Mouse (Mus musculus) liver, adult (tissue): ENCODE measurements around the gene Spata21.

ENCODE experiments used
- GATA4 ChIP-seq: IDR thresholded peaks from 2 replicates; pipeline ENCODE4 v1.6.1; 2014; ENCODE audit warnings: mild to moderate bottlenecking, low read length; ENCODE audit not compliant: insufficient replicate concordance

Spata21 gene

DNA sequence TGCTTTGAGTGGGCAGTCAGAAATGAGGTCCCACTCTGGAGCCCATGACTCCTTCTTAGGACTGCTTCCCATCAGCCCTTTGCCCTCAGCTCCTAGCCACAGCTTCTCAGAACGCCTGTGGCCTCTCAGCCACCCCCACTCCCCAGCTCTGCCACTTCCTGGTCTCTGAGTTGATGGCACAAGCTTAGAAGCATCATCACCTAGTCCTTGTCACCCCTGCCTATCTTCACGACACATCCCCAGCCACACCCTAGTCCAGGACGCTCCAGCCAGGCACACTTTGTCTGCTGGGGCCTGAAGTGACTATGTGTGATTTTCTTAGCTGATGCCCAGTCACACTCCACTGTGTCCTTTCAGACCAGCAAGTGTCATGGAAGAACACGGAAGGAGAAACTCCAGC, 10.8 kb downstream of the Spata21 start:
- no peak for TF ChIP-seq GATA4

DNA sequence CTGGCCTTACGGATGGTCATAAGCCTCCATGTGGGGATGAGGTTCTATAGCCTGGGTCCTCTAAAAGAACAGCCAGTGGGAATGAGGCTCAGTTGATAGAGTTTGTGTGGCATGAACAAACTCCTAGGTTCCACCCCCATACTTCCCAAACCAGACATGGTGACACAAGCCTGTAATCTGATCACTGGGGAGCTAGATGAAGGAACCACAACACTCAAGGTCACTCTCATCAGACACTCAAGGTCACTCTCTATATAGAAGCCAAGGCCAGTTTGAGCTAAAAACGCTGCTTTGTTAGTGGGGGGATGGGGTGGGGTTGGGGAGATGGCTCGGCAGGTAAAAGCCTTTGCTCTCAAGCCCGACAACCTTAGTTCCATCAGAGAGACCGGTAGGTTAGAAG, 11.8 kb downstream of the Spata21 start:
- TF ChIP-seq GATA4: no peak

DNA sequence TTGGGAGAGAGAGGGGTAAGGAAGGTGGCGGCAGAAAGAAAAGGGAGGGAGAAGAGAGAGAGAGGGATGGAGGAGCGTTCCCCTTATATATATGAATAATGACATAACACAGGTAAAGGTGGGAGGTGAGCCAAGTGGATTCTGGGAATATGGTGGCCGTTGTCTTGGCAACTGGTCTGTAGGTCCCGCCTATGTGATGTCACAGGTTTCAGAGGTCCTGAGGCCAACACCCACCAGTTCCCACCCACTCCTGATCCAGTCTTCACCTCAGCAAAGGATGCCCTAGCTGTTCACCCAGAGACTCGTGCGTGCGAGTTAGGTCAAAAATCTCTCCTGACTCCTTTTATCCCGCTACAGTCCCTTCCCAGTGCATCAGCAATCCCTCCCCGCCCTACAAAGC, 13.2 kb downstream of the Spata21 start:
- no peak for TF ChIP-seq GATA4

DNA sequence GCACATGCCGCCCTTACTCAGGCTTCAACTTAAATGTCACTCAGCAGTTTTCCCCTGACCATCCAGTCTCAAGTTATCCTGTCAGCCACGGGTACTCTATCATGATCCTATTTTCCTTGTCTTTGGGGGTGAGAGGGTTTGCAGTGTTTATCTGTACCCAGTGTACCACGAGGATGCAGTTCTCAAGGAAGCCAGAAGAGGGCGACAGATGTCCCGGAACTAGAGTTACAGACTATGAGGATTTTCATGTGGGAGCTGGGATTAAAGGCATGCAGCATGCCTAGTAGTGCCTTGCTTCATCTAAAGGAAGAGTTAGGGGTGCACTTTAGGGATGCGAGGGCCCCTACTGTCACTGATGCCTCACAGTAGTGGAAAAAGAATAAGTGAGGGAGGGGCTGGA, 13.7 kb downstream of the Spata21 start:
- no peak for TF ChIP-seq GATA4

DNA sequence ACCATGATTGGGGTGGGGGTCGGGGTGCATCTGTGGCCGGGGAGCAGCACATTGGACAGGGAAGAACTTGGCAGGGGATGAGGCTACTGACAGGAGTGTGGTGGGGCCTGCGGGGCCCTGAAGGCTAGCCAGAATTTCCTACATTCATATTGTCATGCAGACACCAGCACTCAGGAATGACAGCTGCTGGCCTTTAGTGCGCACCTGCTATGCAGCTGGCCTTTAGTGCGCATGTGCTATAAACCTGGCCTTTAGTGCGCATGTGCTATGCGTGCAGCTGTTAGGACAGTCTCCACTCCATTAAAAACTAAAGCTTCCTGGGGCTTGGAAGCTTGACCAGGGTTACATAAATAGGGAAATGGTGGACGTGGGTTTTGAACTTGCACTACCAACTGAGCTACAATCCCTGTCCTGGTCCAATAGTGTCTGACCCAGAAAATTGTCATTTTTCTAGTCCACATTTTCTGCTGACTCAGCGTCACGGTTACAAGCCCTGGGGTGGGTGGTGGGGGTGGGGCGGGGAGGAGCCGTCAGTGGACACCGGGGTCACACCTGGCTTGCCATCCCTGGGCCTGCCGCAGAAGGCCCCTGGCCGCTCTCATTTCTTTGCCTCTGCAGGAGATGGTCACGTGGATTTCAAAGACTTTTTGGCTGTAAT, 18.5 kb downstream of the Spata21 start:
- no peak for TF ChIP-seq GATA4

DNA sequence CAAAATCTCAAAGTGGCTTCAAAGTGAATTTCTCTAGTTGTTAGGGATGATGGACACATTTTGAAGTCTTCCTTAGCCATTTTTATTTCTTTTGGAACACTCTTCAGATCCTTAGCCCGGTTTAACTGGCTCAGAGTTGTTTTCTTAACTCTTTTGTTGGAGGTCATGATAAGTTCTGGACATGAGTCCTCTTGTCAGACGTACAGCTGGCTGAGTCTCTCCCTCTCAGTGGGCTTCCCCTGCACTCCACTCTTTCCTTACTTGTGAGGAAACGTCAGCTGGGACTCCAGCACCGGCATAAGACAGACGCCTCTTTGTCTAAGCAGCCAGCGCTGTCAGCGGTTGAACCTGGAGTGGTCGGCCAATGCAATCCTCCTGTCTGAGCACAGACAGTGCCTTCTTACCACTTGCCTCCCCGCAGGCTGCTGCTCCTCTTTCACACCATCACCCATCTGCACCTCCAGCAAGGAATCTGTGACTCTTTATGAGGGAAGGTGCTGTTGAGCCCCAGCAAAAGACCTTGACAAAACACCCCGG, 20.1 kb downstream of the Spata21 start:
- no peak for TF ChIP-seq GATA4

DNA sequence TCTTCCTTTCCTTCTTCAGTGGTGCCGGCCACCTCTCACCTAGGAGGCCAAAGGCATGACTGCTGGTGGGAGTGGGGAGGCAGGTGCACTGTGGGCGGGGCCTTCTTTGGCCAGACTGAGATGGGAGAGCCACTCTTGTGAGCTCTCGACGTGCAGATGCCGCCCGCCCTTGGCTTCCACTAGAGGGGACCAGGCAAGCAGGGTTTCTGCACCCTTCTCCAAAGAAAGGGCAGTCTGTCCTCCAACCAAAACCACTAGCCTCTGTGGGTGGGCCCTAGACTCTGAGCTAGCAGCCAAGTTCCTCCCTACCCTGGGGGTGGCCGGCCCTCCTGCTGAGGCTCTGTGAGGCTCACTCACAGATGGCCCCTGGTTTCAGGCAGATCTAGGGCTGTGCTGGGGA, 25.7 kb downstream of the Spata21 start:
- no peak for TF ChIP-seq GATA4

DNA sequence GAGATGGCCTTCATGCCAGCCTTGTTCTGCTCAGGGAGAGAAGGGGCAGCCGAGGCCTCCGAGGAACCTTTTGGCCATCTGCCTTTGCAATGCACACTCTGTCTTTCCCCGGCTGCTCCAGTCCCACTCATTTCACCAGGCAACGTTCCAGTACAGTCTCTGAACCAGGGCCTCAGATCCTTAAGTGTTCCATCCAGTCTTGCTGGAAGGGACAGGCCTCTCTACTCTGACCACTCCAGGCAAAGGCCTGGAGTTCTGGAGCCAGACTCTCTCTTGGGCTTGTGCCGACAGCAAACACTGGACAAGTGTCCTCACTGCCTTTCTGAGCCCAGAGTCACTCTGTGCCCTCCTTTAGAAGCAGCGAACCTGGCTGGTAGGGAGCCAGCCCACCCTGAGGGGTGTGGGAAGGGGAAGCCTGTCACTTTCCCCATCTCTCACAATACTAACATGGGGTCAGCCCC, 26.4 kb downstream of the Spata21 start:
- TF ChIP-seq GATA4: no peak

DNA sequence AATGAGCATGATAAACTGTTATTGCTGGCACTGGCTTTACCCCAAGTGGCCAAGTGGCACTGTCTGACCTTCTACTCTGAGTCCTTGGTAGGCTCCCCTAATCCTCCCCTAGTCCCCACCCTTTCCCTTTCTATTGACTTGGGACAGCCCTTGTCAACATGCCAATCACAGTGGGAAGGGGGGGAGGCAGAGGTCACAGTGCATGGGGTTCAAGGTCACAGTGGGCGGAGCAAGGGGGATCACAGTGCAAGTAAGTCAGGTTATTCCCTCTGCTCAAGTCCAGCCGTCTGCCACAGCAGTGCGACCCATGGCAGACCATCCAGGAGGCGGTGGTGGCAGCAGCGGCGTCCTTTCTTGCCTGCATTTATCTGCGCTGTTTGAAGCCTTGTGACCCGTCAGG, 27.3 kb downstream of the Spata21 start:
- TF ChIP-seq GATA4: no peak

DNA sequence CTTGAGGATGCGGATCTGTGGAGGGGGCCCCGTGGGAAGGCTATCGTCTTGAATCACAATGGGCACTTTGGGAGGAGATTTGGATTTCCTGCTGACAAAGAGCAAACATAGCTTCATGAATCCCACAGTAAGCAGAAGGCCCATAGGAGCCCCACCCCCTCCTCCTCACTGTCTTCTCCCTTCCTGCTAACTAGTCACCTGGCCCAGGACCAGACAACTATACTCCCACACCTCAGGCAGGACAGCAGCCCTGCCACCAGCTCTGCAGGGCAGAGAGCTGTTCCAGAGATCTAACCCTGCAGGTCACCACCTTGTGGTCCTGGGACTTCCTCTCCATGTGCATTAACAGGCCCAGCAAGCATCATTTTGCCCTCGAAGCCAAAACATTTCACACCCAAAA, 30.6 kb downstream of the Spata21 start:
- TF ChIP-seq GATA4: no peak

DNA sequence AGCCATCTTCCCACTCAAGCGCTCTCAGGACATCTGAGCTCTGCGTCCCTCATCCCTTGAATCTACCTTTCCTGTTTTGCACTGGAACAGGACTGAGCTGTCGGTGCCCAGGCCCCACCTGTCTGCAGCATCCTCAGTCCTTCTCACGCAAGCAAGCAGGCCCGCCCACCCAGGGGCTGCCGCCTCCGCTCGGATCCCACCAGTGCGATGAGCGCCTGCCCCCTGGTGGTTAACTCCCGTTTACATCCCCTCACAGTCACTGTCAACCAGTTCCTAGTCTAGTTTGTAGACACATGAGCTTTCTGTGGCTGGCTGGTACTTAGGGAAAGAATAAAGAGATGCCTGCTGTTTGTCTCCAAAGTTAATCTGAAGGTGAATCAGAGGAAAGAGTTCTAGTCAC, 32.6 kb downstream of the Spata21 start:
- no peak for TF ChIP-seq GATA4

DNA sequence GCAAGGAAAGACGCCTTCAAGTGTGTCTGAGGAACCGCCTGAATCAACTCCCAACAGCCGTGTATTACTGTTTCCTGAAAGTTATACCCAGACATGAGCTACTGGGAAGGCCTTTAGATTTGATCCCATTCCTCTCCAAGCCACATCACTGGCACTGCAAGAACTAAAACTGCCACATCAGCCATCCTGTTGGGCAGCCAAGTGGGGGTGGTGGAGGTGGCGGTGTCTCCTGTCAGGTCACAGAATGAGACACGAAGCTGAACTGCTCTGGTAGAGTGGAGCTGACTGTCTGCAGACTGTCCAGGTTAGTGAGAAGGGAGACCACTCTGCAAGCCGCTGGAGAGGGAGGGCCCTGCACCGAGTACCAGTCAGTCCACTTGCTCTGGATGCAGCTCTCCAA, 34.5 kb downstream of the Spata21 start:
- no peak for TF ChIP-seq GATA4

DNA sequence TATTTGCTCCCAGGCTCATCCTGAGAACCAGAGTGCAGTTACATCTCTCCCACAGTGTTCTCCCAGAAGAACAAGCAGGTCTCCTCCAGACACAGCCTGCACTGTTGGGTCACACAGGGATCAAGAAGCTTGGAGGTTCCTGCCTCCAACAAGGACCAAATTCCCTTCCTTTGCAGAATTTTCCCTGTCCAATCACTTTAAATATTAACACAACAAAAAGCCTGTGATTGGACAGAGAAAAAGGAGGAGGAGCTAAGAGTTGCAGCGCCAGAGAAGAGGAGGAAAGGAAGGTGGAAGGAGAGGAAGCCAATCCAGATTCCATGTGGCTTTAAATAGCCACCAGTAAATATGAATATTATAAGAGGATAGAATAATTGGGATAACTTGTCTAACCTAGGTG, 34.9 kb downstream of the Spata21 start:
- no peak for TF ChIP-seq GATA4

DNA sequence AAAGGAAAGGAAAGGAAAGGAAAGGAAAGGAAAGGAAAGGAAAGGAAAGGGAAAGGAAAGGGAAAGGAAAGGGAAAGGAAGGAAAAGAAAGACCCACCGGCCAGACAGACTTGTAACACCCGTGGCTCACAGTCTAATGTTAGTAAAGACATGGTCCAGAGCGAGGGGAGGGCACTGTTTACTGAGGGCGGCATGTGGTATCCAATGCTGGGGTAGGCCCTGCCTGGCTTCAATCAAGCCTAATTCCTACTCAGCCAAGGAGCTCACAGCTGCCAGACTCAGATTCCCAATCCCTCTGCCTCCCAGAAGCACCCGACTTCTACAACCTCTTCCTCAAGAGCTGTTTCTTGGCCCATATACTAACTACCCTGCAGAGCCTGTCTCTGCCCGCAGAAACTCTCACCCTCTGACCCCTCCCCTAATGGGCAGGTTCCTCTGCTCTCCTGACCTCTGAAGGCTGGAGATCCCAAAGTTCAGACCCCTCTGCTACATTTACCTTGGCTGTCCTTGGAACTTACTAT, 41.1 kb downstream of the Spata21 start:
- TF ChIP-seq GATA4: no peak

DNA sequence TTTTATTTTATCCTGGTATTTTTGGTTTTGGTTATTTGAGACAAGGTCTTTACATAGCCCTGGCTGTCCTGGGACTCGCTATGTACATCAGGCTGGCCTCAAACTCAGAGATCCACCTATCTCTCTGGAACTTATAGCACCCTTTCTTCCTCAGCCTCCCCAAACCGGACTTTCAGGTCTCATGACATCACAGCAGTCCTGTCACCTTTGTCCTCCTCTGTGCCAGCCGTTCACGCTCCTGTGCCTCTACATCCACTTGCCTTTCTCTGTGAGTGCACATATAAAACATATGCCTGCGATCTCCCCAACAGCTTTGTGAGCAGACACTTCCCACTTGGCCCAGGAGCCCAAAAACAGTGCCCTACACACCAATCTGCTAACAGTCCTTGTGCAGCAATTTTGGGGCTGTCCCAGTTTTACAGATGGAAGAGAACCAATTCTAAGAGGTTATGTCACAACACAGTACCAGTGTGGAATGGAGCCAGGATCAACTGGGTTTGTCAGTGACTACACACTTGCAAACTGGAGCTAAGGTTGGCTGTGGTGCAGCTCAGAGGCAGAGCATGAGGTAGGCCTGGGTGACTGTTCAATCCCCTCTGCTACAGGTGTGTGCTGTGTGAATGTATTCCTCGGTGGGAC, 42.7 kb downstream of the Spata21 start:
- no peak for TF ChIP-seq GATA4

DNA sequence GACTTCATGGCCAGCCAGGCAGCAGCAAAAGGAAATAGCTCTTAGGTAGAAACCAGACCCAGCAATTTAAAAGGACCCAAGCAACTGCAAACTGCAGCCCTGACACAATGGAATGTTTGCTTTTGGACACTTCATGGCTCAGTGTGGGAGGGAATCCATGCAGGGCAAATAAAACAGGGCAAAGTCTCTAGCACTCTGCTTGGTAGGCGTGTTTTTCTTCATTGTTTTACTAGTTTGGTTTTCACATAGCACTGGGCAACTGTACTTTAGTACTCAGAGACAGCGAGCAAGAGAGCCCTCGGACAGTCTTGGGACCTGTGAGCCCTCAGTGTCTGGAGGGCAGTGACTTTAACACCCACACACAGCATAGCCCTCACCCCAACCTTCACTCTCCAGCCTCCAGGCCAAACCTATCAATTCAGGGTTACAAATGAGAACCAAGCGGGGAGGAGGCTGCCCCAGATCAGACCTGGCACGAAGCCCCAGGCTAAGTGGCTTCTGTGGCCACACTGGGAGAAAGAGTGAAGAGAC, 43.5 kb downstream of the Spata21 start:
- no peak for TF ChIP-seq GATA4
